Mouse (Mus musculus) retina, postnatal 1 day (tissue): ENCODE data around the gene Olfr668.
"Not testable (repeated sequence)": the region's sequence is repeated elsewhere in the genome, so short reads cannot be mapped to it uniquely, and the experiment has no call there.

Source experiments
- DNase-seq: peaks from one replicate; pipeline ENCODE4 v3.0.0-alpha.2; 2012

Olfr668 gene

GRCm38 (mm10) chr7:104927957-104928356, at the start of gene Olfr668:
Gene Olfr668 (minus strand): TSS chr7:104928057.
- no peak for DNase-seq

- not testable (repeated sequence) for DNase-seq
Measured at GRCm38 (mm10) chr7:104972507-104972906, 44.6 kb upstream of the Olfr668 start.

- no peak for DNase-seq
Measured at GRCm38 (mm10) chr7:104962520-104962919, 34.7 kb upstream of the Olfr668 start, which contains the start of gene Olfr670. Gene Olfr670 (minus strand): TSS chr7:104962620.

- not testable (repeated sequence) for DNase-seq
Measured at GRCm38 (mm10) chr7:104950234-104950633, 22.4 kb upstream of the Olfr668 start.

GRCm38 (mm10) chr7:104933940-104934339, 6.1 kb upstream of the Olfr668 start, which contains the start of gene Olfr669:
Gene Olfr669 (plus strand): TSS chr7:104934240.
- no peak for DNase-seq

GRCm38 (mm10) chr7:104921382-104921781, 6.5 kb downstream of the Olfr668 start, which contains the start of gene Olfr667:
Gene Olfr667 (minus strand): TSS chr7:104921482.
- no peak for DNase-seq

GRCm38 (mm10) chr7:104895852-104896251, 32.0 kb downstream of the Olfr668 start, which contains the start of gene Olfr666:
Gene Olfr666 (minus strand): TSS chr7:104895952.
- DNase-seq: no peak

- no peak for DNase-seq
Measured at GRCm38 (mm10) chr7:104877731-104878130, 50.1 kb downstream of the Olfr668 start, which contains the start of gene Olfr665. Gene Olfr665 (plus strand): TSS chr7:104878031.
